Mouse (Mus musculus) liver, adult 2 months (tissue): ENCODE results near the gene Ston1. TPM values are rescaled to one million over a fixed set of nuclear protein-coding genes. Genes with fewer than 3 reads are reported as not detected.

ENCODE experiments used
- DNase-seq: peaks from one replicate; pipeline ENCODE4 v3.0.0-alpha.2; 2011; ENCODE audit warnings: low read depth, low spot score; ENCODE audit errors: extremely low read depth
- H3K27ac ChIP-seq: fragments of 200-500 bp; replicated peaks from 2 replicates; pipeline ENCODE4 v1.5.1; 2012; ENCODE audit warnings: low read depth, mild to moderate bottlenecking, control low read depth, inconsistent platforms, low read length; ENCODE audit not compliant: insufficient read depth
- H3K27me3 ChIP-seq: fragments of 200-500 bp; 2 replicates; pipeline ENCODE4 v1.6.1; 2012; ENCODE audit warnings: mild to moderate bottlenecking, moderate library complexity, low read length, inconsistent platforms; ENCODE audit not compliant: control insufficient read depth, insufficient read depth
- H3K36me3 ChIP-seq: fragments of 200-500 bp; 2 replicates; pipeline ENCODE4 v1.6.1; 2012; ENCODE audit warnings: low read length, inconsistent platforms; ENCODE audit not compliant: control insufficient read depth, insufficient read depth
- H3K4me1 ChIP-seq: fragments of 200-500 bp; 2 replicates; pipeline ENCODE4 v1.6.1; 2011; ENCODE audit warnings: low read length; ENCODE audit not compliant: control insufficient read depth, insufficient read depth
- H3K4me3 ChIP-seq: fragments of 200-500 bp; 2 replicates; pipeline ENCODE4 v1.5.1; 2011; ENCODE audit warnings: low read depth, mild to moderate bottlenecking, control low read depth, low read length, moderate library complexity; ENCODE audit not compliant: insufficient read depth
- H3K79me2 ChIP-seq: fragments of 200-500 bp; 2 replicates; pipeline ENCODE4 v1.6.1; 2012; ENCODE audit warnings: inconsistent platforms, mild to moderate bottlenecking, low read length, moderate library complexity; ENCODE audit not compliant: control insufficient read depth, insufficient read depth
- H3K9ac ChIP-seq: fragments of 200-500 bp; 2 replicates; pipeline ENCODE4 v1.6.1; 2012; ENCODE audit warnings: low read depth, mild to moderate bottlenecking, control low read depth, inconsistent platforms, low read length
- CTCF ChIP-seq: fragments of 200-500 bp; IDR thresholded peaks from 2 replicates; pipeline ENCODE4 v1.5.1; 2011; ENCODE audit warnings: low read depth, low read length, control low read depth
- POLR2A ChIP-seq: fragments of 200-500 bp; IDR thresholded peaks from 2 replicates; pipeline ENCODE4 v1.6.1; 2011; ENCODE audit warnings: low read length, control low read depth; ENCODE audit not compliant: insufficient read depth; ENCODE audit errors: extremely low read depth
- WGBS: fragments of 180-500 bp; shearing (Covaris S2); methylation state at CpG from one replicate; pipeline ENCODE4 v1.1.7; 2018; 5-methylcytosine and 5-hydroxymethylcytosine counted together
- polyA plus RNA-seq: library from polyadenylated mRNA; depleted of rRNA; stranded (reverse); fragments of >200 nt; gene quantifications from 2 replicates; pipeline ENCODE4 v1.2.3, GENCODE M21; 2012
- total RNA-seq: library from RNA; depleted of rRNA; stranded (reverse); fragments of >200 nt; gene quantifications from 2 replicates; pipeline ENCODE4 v1.2.3, GENCODE M21; 2014

The Ston1 gene
- total and polyA plus RNA-seq, 2 experiments = 2.5 to 5.1 TPM

DNA sequence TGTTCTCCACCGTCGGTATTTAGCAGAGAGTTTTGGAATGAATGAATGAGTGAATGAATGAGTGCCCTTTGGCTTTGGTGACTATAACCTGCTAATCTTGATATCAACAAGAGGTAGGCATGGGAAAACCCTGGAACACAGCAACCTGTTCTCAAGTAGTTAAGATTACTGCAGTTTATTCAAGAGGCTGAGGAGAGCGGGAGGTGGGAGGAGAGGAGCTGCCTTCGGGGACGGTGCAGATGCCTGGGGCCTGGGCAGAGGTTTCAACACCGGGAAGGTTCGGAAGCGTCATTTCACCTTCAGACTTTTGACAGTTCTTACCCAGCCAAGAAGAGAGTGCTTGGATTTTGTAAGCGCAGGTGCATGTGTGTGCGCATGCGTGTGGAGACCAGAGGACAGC lies 14.5 kb upstream of the Ston1 start:
- Histone ChIP-seq H3K4me3 (no peak overlapping the region), H3K36me3 (peaks cover 20% of the 10 kb centered on the region), H3K79me2 (no peaks in the 10 kb centered on the region), H3K9ac (no peak overlapping the region), H3K27ac (no peak overlapping the region), H3K27me3 (no peaks in the 10 kb centered on the region), H3K4me1 (no peaks in the 10 kb centered on the region)
- DNase-seq = no peak
- 96% methylated on average over 11 of the region's 11 CpGs for WGBS
- TF ChIP-seq CTCF = no peak
- no peak for TF ChIP-seq POLR2A

- no peak overlapping the region for H3K9ac ChIP-seq
- no peaks in the 10 kb centered on the region for H3K4me1 ChIP-seq
- no peaks in the 10 kb centered on the region for H3K27me3 ChIP-seq
- no peaks in the 10 kb centered on the region for H3K79me2 ChIP-seq
- DNase-seq = no peak
- no peak overlapping the region for H3K4me3 ChIP-seq
- H3K36me3 ChIP-seq = peaks cover 21% of the 10 kb centered on the region
- no peak for TF ChIP-seq CTCF
- TF ChIP-seq POLR2A = no peak
- 91% methylated on average over 8 of the region's 8 CpGs for WGBS
- H3K27ac ChIP-seq = no peak overlapping the region
Measured at GRCm38 (mm10) chr17:88583411-88583810, 14.1 kb upstream of the Ston1 start.

- Histone ChIP-seq H3K27ac (no peak overlapping the region), H3K4me1 (no peaks in the 10 kb centered on the region), H3K79me2 (no peaks in the 10 kb centered on the region), H3K36me3 (peaks cover 19% of the 10 kb centered on the region; the same call in 1 of the 2 replicates), H3K27me3 (no peaks in the 10 kb centered on the region), H3K4me3 (no peak overlapping the region), H3K9ac (no peak overlapping the region)
- no peak for DNase-seq
- WGBS = 64% methylated on average over 15 of the region's 15 CpGs
- TF ChIP-seq CTCF = no peak
Measured at GRCm38 (mm10) chr17:88587371-88587770, 10.1 kb upstream of the Ston1 start.

DNA sequence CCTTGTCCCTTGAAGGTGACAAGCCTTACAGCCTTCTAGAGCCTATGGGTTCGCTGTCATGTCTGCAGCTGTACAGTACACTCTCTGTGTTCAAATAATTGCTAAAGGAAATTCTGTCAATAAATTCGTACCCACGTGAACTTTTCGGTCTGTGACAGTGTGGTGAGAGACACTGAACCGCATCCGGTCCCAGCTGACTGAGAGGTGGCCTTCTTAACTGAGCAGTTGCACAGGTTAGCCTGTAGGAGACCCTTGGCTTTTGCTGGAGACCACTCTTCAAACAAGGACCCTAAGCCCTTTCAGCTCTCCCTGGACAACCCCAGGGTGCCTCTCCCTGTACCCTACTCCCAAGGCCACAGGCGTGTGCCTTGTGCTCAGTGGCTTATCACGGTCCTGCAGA lies 9.3 kb upstream of the Ston1 start:
- Histone ChIP-seq H3K9ac (no peak overlapping the region), H3K27ac (no peak overlapping the region), H3K4me1 (no peaks in the 10 kb centered on the region), H3K36me3 (peaks cover 16% of the 10 kb centered on the region; the same call in 1 of the 2 replicates), H3K79me2 (no peaks in the 10 kb centered on the region), H3K27me3 (no peaks in the 10 kb centered on the region), H3K4me3 (no peak overlapping the region)
- 65% methylated on average over 8 of the region's 8 CpGs for WGBS
- TF ChIP-seq CTCF (no peak), POLR2A (no peak)
- DNase-seq = no peak

DNA sequence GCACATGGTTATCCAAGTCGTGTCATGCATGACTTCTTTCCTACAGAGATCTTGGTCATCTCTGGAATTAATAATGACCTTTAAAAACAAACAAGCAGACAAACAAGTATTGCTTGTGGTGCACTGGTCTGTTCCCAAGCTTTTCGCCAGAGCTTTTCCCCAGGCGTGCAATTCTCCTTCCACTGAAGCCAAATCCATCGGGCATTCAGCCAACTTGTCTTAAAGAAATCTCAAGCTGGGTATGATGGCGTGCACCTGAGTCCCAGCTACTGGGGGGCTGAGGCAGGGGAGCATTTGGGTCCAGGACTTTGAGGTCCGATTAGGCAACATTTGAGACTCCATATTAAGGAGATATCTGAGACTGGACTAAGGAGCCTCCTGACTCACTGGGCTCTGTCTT lies 7.2 kb upstream of the Ston1 start:
- no peaks in the 10 kb centered on the region for H3K79me2 ChIP-seq
- H3K27me3 ChIP-seq = no peaks in the 10 kb centered on the region
- H3K27ac ChIP-seq = no peak overlapping the region
- 79% methylated on average over 6 of the region's 6 CpGs for WGBS
- no peak overlapping the region for H3K4me3 ChIP-seq
- no peaks in the 10 kb centered on the region for H3K4me1 ChIP-seq
- no peak for TF ChIP-seq POLR2A
- no peak for TF ChIP-seq CTCF
- DNase-seq = no peak
- no peak overlapping the region for H3K9ac ChIP-seq
- peaks cover 6% of the 10 kb centered on the region; the same call in 1 of the 2 replicates for H3K36me3 ChIP-seq

DNA sequence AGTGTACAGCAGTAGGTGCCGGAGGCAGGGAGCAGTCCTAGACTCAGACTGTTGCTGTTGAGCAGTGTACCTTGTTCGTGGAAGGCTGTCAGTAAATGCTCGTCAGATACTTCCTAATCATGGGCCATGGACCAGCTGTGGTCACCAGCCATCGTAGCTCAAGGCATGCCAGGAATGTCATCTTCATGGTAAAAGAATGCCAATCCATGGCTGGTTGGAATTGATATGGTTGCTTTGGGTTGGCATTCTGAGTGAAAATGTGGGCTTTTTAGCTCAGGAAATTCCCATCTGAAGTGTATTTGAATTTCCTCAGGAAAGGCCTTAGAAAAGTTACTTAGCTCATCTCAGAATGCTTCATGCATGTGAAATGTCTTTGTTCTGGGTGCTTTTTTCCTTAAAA lies 2.4 kb upstream of the Ston1 start:
- no peak for DNase-seq
- no peak for TF ChIP-seq POLR2A
- TF ChIP-seq CTCF = no peak
- Histone ChIP-seq H3K27me3 (no peaks in the 10 kb centered on the region), H3K36me3 (no peaks in the 10 kb centered on the region; the same call in 1 of the 2 replicates), H3K4me1 (peaks cover 5% of the 10 kb centered on the region; the same call in 1 of the 2 replicates), H3K9ac (no peak overlapping the region), H3K27ac (no peak overlapping the region), H3K4me3 (no peak overlapping the region), H3K79me2 (no peaks in the 10 kb centered on the region; the same call in 1 of the 2 replicates)
- WGBS = 92% methylated on average over 4 of the region's 4 CpGs
